ENCODE assay signal across 8 mouse cellular contexts in genomic region chr5:149375889-149376212, GRCm38 (mm10). TPM values are rescaled to one million over a fixed set of nuclear protein-coding genes. Genes with fewer than 3 reads are reported as not detected.
DNase-seq lines count a peak whose midpoint lies in the region; ATAC-seq lines count a peak whose summit lies in the region.

No protein-coding gene starts in this region.

- no peak overlapping the region for H3K4me3 ChIP-seq in hindbrain, embryonic 16.5 days (ENCODE audit: low read length)

- H3K4me2 ChIP-seq in hindbrain, embryonic 16.5 days (ENCODE audit: low read length), result peak overlapping the region; percentile 44

- peaks cover 32% of the 10 kb centered on the region for H3K4me1 ChIP-seq in hindbrain, embryonic 16.5 days (ENCODE audit: control insufficient read depth, insufficient read depth, low read depth, low read length)

- ATAC-seq in hindbrain, embryonic 16.5 days, result peak; percentile 82

- under 1% methylated on average over 8 of the region's 8 CpGs for WGBS in hindbrain, embryonic 16.5 days

- H3K9ac ChIP-seq in hindbrain, embryonic 16.5 days (ENCODE audit: low read depth, low read length), result peak overlapping the region; percentile 33

- no peaks in the 10 kb centered on the region for H3K36me3 ChIP-seq in hindbrain, embryonic 16.5 days (ENCODE audit: control insufficient read depth, insufficient read depth, low read length)

- H3K27ac ChIP-seq in hindbrain, embryonic 16.5 days (ENCODE audit: low read depth, low read length), result peak overlapping the region; percentile 30

- DNase-seq in T-cell, adult 2 months (ENCODE audit: low spot score), result peak; percentile 74
- peak; percentile 89 to 93 for DNase-seq in cerebellum, postnatal 36 days
- DNase-seq in gastrocnemius, adult 18-20 months (ENCODE audit: low spot score), result peak; percentile 88
- peak; percentile 73 for DNase-seq in left cerebral cortex, adult 11 months (ENCODE audit: low spot score)
- peak; percentile 89 for DNase-seq in lung, postnatal 36 days
- DNase-seq in retina, postnatal 1 day, result peak; percentile 89
- DNase-seq in thymus, postnatal 4 days, result peak; percentile 96

- no peaks in the 10 kb centered on the region for H3K9me3 ChIP-seq in hindbrain, embryonic 16.5 days (ENCODE audit: control insufficient read depth, low read length)

- H3K27me3 ChIP-seq in hindbrain, embryonic 16.5 days (replicated peaks; ENCODE audit: control insufficient read depth, insufficient read depth, low read length), result no peaks in the 10 kb centered on the region

RNA-seq across cellular contexts. Expression of gene Medag, which starts 35.7 kb away (rescaled TPM):
- 10 to 100 TPM in 1 of 2 experiments, 1 to 10 TPM in 1; 9.5 to 15.6 TPM for total RNA-seq in gastrocnemius, adult 18-20 months (2021)
- polyA plus RNA-seq in hindbrain, embryonic 16.5 days (2015; fragmentation: Nextera tagmentation; extraction: Ambion mirVana), result 6.4 and 6.5 TPM in 2 replicates
